Mouse (Mus musculus): ENCODE data around the gene Exoc3l. TPM values are rescaled to one million over a fixed set of nuclear protein-coding genes. Genes with fewer than 3 reads are reported as not detected.
"Not testable (repeated sequence)": the region's sequence is repeated elsewhere in the genome, so short reads cannot be mapped to it uniquely, and the experiment has no call there.

Gene Exoc3l
- polyA plus RNA-seq, 1 experiment = not detected

- TF ChIP-seq POLR2A (IDR thresholded peaks at IDR 0.05; ENCODE audit: low read depth, low read length) (no peak), CTCF (IDR thresholded peaks at IDR 0.05; ENCODE audit: borderline replicate concordance, insufficient read depth, low read length) (no peak)
- Histone ChIP-seq H3K4me1 (ENCODE audit: control insufficient read depth, insufficient read depth, low read length) (no peaks in the 10 kb centered on the region), H3K27ac (ENCODE audit: insufficient read depth, low read length) (no peak overlapping the region), H3K4me3 (ENCODE audit: insufficient read depth, low read length) (no peak overlapping the region)
Measured at GRCm38 (mm10) chr8:105294776-105295175, 1.1 kb downstream of the Exoc3l start.

GRCm38 (mm10) chr8:105293405-105293804 is 2.5 kb downstream of the Exoc3l start:
- no peak overlapping the region for H3K27ac ChIP-seq (ENCODE audit: insufficient read depth, low read length)
- no peak overlapping the region for H3K4me3 ChIP-seq (ENCODE audit: insufficient read depth, low read length)
- no peak for TF ChIP-seq CTCF (IDR thresholded peaks at IDR 0.05; ENCODE audit: borderline replicate concordance, insufficient read depth, low read length)
- H3K4me1 ChIP-seq (ENCODE audit: control insufficient read depth, insufficient read depth, low read length) = no peaks in the 10 kb centered on the region

GRCm38 (mm10) chr8:105292471-105292870 is 3.4 kb downstream of the Exoc3l start:
- Histone ChIP-seq H3K27ac (ENCODE audit: insufficient read depth, low read length) (no peak overlapping the region), H3K4me3 (ENCODE audit: insufficient read depth, low read length) (no peak overlapping the region), H3K4me1 (ENCODE audit: control insufficient read depth, insufficient read depth, low read length) (no peaks in the 10 kb centered on the region)
- TF ChIP-seq POLR2A (IDR thresholded peaks at IDR 0.05; ENCODE audit: low read depth, low read length) = no peak
- no peak for TF ChIP-seq CTCF (IDR thresholded peaks at IDR 0.05; ENCODE audit: borderline replicate concordance, insufficient read depth, low read length)

- H3K4me1 ChIP-seq (ENCODE audit: control insufficient read depth, insufficient read depth, low read length); H3K4me3 ChIP-seq (ENCODE audit: insufficient read depth, low read length); H3K27ac ChIP-seq (ENCODE audit: insufficient read depth, low read length): not testable (repeated sequence)
Measured at GRCm38 (mm10) chr8:105291802-105292201, 4.1 kb downstream of the Exoc3l start.

GRCm38 (mm10) chr8:105291364-105291763 is 4.5 kb downstream of the Exoc3l start:
- not testable (repeated sequence) for H3K4me3 ChIP-seq (ENCODE audit: insufficient read depth, low read length); H3K4me1 ChIP-seq (ENCODE audit: control insufficient read depth, insufficient read depth, low read length); H3K27ac ChIP-seq (ENCODE audit: insufficient read depth, low read length)

- no peak overlapping the region for H3K4me3 ChIP-seq (ENCODE audit: insufficient read depth, low read length)
- no peak overlapping the region for H3K27ac ChIP-seq (ENCODE audit: insufficient read depth, low read length)
- no peaks in the 10 kb centered on the region for H3K4me1 ChIP-seq (ENCODE audit: control insufficient read depth, insufficient read depth, low read length)
- TF ChIP-seq POLR2A (IDR thresholded peaks at IDR 0.05; ENCODE audit: low read depth, low read length) = no peak
- TF ChIP-seq CTCF (IDR thresholded peaks at IDR 0.05; ENCODE audit: borderline replicate concordance, insufficient read depth, low read length) = peak; percentile 91
Measured at GRCm38 (mm10) chr8:105290554-105291314, 5.2 kb downstream of the Exoc3l start.

GRCm38 (mm10) chr8:105289805-105290460 is 6.0 kb downstream of the Exoc3l start, which contains the start of gene 4931428F04Rik:
Gene 4931428F04Rik (minus strand): TSS chr8:105289864.
- peak; percentile 89 for TF ChIP-seq CTCF (IDR thresholded peaks at IDR 0.05; ENCODE audit: borderline replicate concordance, insufficient read depth, low read length)
- TF ChIP-seq POLR2A (IDR thresholded peaks at IDR 0.05; ENCODE audit: low read depth, low read length) = no peak
- H3K27ac ChIP-seq (ENCODE audit: insufficient read depth, low read length) = peak within 1 kb of the TSS; percentile 55
- peak within 1 kb of the TSS; percentile 37 for H3K4me3 ChIP-seq (ENCODE audit: insufficient read depth, low read length)
- H3K4me1 ChIP-seq (ENCODE audit: control insufficient read depth, insufficient read depth, low read length) = no peaks in the 10 kb centered on the region

- no peaks in the 10 kb centered on the region for H3K4me1 ChIP-seq (ENCODE audit: control insufficient read depth, insufficient read depth, low read length)
- TF ChIP-seq POLR2A (IDR thresholded peaks at IDR 0.05; ENCODE audit: low read depth, low read length) = peak; percentile 70
- no peak for TF ChIP-seq CTCF (IDR thresholded peaks at IDR 0.05; ENCODE audit: borderline replicate concordance, insufficient read depth, low read length)
- H3K4me3 ChIP-seq (ENCODE audit: insufficient read depth, low read length) = peak overlapping the region; percentile 37
- peak overlapping the region; percentile 55 for H3K27ac ChIP-seq (ENCODE audit: insufficient read depth, low read length)
Measured at GRCm38 (mm10) chr8:105288958-105289732, 6.8 kb downstream of the Exoc3l start.

- no peak overlapping the region for H3K27ac ChIP-seq (ENCODE audit: insufficient read depth, low read length)
- H3K4me3 ChIP-seq (ENCODE audit: insufficient read depth, low read length) = peak overlapping the region; percentile 20
- no peaks in the 10 kb centered on the region for H3K4me1 ChIP-seq (ENCODE audit: control insufficient read depth, insufficient read depth, low read length)
- TF ChIP-seq CTCF (IDR thresholded peaks at IDR 0.05; ENCODE audit: borderline replicate concordance, insufficient read depth, low read length) = no peak
- TF ChIP-seq POLR2A (IDR thresholded peaks at IDR 0.05; ENCODE audit: low read depth, low read length) = no peak
Measured at GRCm38 (mm10) chr8:105288231-105288630, 7.7 kb downstream of the Exoc3l start.

GRCm38 (mm10) chr8:105286907-105287306 is 9.0 kb downstream of the Exoc3l start:
- H3K27ac ChIP-seq (ENCODE audit: insufficient read depth, low read length) = no peak overlapping the region
- TF ChIP-seq POLR2A (IDR thresholded peaks at IDR 0.05; ENCODE audit: low read depth, low read length) = no peak
- TF ChIP-seq CTCF (IDR thresholded peaks at IDR 0.05; ENCODE audit: borderline replicate concordance, insufficient read depth, low read length) = no peak
- no peaks in the 10 kb centered on the region for H3K4me1 ChIP-seq (ENCODE audit: control insufficient read depth, insufficient read depth, low read length)
- H3K4me3 ChIP-seq (ENCODE audit: insufficient read depth, low read length) = no peak overlapping the region
